Mouse (Mus musculus) hindbrain, embryonic 12.5 days (tissue): ENCODE measurements at regions not wholly inside any gene's neighbourhood (a gene's known extent, or its start where the extent isn't known, plus 50 kb on each side); places are given as distances from the start of the nearest gene placed in this dataset.

Source experiments
- ATAC-seq: fragments of 200-750 bp; cut with Nextera tagmentation; 2 replicates; pipeline ENCODE4 v1.8.0; 2017; ENCODE audit warnings: moderate TSS enrichment; ENCODE audit not compliant: low FRiP score
- H3K27ac ChIP-seq: fragments of 300-500 bp; sonication (generic); 2 replicates; pipeline ENCODE4 v1.5.1; 2016; ENCODE audit warnings: mild to moderate bottlenecking
- H3K27me3 ChIP-seq: fragments of 300-500 bp; sonication (generic); 2 replicates; pipeline ENCODE4 v1.6.1; 2016; ENCODE audit warnings: mild to moderate bottlenecking
- H3K36me3 ChIP-seq: fragments of 300-500 bp; sonication (generic); 2 replicates; pipeline ENCODE4 v1.6.1; 2016; ENCODE audit warnings: mild to moderate bottlenecking
- H3K4me1 ChIP-seq: fragments of 300-500 bp; sonication (generic); 2 replicates; pipeline ENCODE4 v1.6.1; 2016
- H3K4me2 ChIP-seq: fragments of 300-500 bp; sonication (generic); replicated peaks from 2 replicates; pipeline ENCODE4 v1.6.1; 2016; ENCODE audit warnings: mild to moderate bottlenecking
- H3K4me3 ChIP-seq: fragments of 300-500 bp; sonication (generic); 2 replicates; pipeline ENCODE4 v1.5.1; 2016; ENCODE audit warnings: mild to moderate bottlenecking
- H3K9ac ChIP-seq: fragments of 300-500 bp; sonication (generic); 2 replicates; pipeline ENCODE4 v1.6.1; 2016; ENCODE audit warnings: mild to moderate bottlenecking, moderate library complexity
- H3K9me3 ChIP-seq: fragments of 300-500 bp; sonication (generic); replicated peaks from 2 replicates; pipeline ENCODE4 v1.6.1; 2016; ENCODE audit warnings: mild to moderate bottlenecking
- WGBS: fragments of 180-500 bp; shearing (Covaris S2); methylation state at CpG from one replicate; pipeline ENCODE4 v1.1.7; 2016; 5-methylcytosine and 5-hydroxymethylcytosine counted together

DNA sequence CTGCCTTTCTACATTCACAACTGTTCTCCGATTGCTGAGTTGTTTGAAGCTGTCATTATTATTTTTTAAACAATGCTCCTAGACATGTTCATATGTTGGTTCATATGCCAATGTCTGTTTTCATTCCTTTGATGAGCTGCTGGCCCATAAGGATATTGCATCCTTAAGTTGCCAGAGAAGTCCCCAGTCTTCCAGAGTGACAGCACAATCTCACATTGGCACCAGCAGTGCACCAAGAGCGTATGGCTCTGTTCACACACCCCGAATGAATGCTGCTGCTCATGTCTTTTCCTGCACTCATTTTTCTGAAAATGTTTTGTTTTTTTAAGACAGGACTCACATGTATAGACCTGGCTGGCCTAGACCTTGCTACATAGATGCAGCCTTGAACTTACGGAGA is 124.4 kb upstream of the Ccnd2 start:
- H3K27ac ChIP-seq = no peak overlapping the region
- no peak for ATAC-seq
- no peak overlapping the region for H3K4me3 ChIP-seq
- H3K9ac ChIP-seq = no peak overlapping the region
- no peaks in the 10 kb centered on the region for H3K27me3 ChIP-seq
- H3K4me2 ChIP-seq = no peak overlapping the region
- H3K4me1 ChIP-seq = no peaks in the 10 kb centered on the region
- 0 out of 2 replicates have a peak, but pooled peaks cover 17% of the 10 kb centered on the region for H3K9me3 ChIP-seq
- no peaks in the 10 kb centered on the region for H3K36me3 ChIP-seq
- 94% methylated on average over 4 of the region's 4 CpGs for WGBS

DNA sequence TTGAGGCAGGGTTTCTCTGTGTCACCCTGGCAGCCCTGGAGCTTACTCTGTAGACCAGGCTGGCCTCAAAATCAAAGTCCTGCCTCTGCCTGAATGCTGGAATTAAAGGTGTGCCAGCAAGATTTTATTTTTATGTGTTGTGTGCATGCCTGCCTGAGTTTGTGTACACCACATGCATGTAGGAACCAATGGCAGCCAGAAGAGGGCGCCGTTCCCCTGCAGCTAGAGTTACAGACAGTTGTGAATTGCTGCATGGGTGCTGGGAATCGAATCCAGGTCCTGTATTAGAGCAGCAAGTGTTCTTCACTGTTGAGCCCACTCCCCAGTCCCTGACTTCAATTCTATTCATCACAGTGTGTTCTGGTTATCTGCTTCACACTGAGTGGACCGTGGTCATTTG is 126.4 kb upstream of the Ccnd2 start:
- Histone ChIP-seq H3K4me3 (no peak overlapping the region), H3K36me3 (no peaks in the 10 kb centered on the region), H3K27ac (no peak overlapping the region), H3K9ac (no peak overlapping the region), H3K27me3 (no peaks in the 10 kb centered on the region), H3K4me1 (no peaks in the 10 kb centered on the region), H3K9me3 (0 out of 2 replicates have a peak, but pooled peaks cover 11% of the 10 kb centered on the region), H3K4me2 (no peak overlapping the region)
- ATAC-seq = no peak
- 78% methylated on average over 4 of the region's 4 CpGs for WGBS

GRCm38 (mm10) chr6:127284226-127284625 is 132.2 kb upstream of the Ccnd2 start:
- Histone ChIP-seq H3K9ac (no peak overlapping the region), H3K4me3 (no peak overlapping the region), H3K27me3 (no peaks in the 10 kb centered on the region), H3K4me2 (no peak overlapping the region), H3K27ac (no peak overlapping the region), H3K4me1 (no peaks in the 10 kb centered on the region), H3K36me3 (no peaks in the 10 kb centered on the region), H3K9me3 (no peaks in the 10 kb centered on the region)
- 70% methylated on average over 6 of the region's 6 CpGs for WGBS
- ATAC-seq = no peak

GRCm38 (mm10) chr6:127286681-127287476 is 134.9 kb upstream of the Ccnd2 start:
- no peaks in the 10 kb centered on the region for H3K27me3 ChIP-seq
- H3K4me3 ChIP-seq = no peak overlapping the region
- H3K4me1 ChIP-seq = no peaks in the 10 kb centered on the region
- no peak overlapping the region for H3K4me2 ChIP-seq
- H3K27ac ChIP-seq = no peak overlapping the region
- no peak overlapping the region for H3K9ac ChIP-seq
- H3K36me3 ChIP-seq = no peaks in the 10 kb centered on the region
- H3K9me3 ChIP-seq = no peaks in the 10 kb centered on the region
- 69% methylated on average over 12 of the region's 12 CpGs for WGBS
- ATAC-seq = no peak

GRCm38 (mm10) chr6:127288946-127289345 is 137.0 kb upstream of the Ccnd2 start:
- Histone ChIP-seq H3K4me2 (no peak overlapping the region), H3K36me3 (no peaks in the 10 kb centered on the region), H3K4me3 (no peak overlapping the region), H3K27me3 (no peaks in the 10 kb centered on the region), H3K4me1 (no peaks in the 10 kb centered on the region), H3K27ac (no peak overlapping the region), H3K9ac (no peak overlapping the region), H3K9me3 (no peaks in the 10 kb centered on the region)
- WGBS = 79% methylated on average over 3 of the region's 3 CpGs
- no peak for ATAC-seq

- ATAC-seq = no peak
- WGBS = 51% methylated on average over 7 of the region's 7 CpGs
- no peak overlapping the region for H3K27ac ChIP-seq
- H3K9me3 ChIP-seq = no peaks in the 10 kb centered on the region
- no peak overlapping the region for H3K9ac ChIP-seq
- H3K4me2 ChIP-seq = no peak overlapping the region
- no peaks in the 10 kb centered on the region for H3K36me3 ChIP-seq
- no peak overlapping the region for H3K4me3 ChIP-seq
- H3K4me1 ChIP-seq = no peaks in the 10 kb centered on the region
- no peaks in the 10 kb centered on the region for H3K27me3 ChIP-seq
Observed at GRCm38 (mm10) chr6:127291937-127292336, 139.9 kb upstream of the Ccnd2 start.

DNA sequence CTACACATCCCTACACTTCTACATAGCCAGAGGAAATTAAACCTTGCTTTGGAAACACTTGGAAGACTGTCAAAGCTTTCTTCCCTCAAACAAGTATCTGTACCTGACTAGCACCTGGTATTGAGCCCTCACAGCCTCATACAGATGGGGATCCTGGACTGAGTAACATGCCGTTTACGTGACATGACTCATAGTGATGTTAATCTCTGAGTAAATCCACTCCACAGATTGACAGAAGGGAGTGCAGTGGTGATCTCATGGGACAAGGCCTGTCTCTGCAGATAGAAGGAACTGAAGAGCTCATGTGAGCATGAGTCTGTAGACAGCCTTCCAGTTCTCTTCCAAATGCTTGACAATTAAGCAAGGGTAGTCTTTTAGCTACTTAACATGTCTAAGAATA is 141.8 kb upstream of the Ccnd2 start:
- ATAC-seq = no peak
- H3K9ac ChIP-seq = no peak overlapping the region
- 91% methylated on average over 2 of the region's 2 CpGs for WGBS

GRCm38 (mm10) chr6:127298105-127298504 is 146.1 kb upstream of the Ccnd2 start:
- no peaks in the 10 kb centered on the region for H3K27me3 ChIP-seq
- no peak overlapping the region for H3K27ac ChIP-seq
- H3K36me3 ChIP-seq = no peaks in the 10 kb centered on the region
- ATAC-seq = no peak
- H3K4me1 ChIP-seq = no peaks in the 10 kb centered on the region
- H3K9me3 ChIP-seq = no peaks in the 10 kb centered on the region
- H3K9ac ChIP-seq = no peak overlapping the region
- no peak overlapping the region for H3K4me2 ChIP-seq
- 54% methylated on average over 7 of the region's 7 CpGs for WGBS
- H3K4me3 ChIP-seq = no peak overlapping the region

More for the DNA sequence above, 141.8 kb upstream of the Ccnd2 start:
- Histone ChIP-seq H3K27ac (no peak overlapping the region), H3K4me3 (no peak overlapping the region), H3K4me2 (no peak overlapping the region), H3K4me1 (no peaks in the 10 kb centered on the region), H3K27me3 (no peaks in the 10 kb centered on the region), H3K36me3 (no peaks in the 10 kb centered on the region), H3K9me3 (no peaks in the 10 kb centered on the region)

DNA sequence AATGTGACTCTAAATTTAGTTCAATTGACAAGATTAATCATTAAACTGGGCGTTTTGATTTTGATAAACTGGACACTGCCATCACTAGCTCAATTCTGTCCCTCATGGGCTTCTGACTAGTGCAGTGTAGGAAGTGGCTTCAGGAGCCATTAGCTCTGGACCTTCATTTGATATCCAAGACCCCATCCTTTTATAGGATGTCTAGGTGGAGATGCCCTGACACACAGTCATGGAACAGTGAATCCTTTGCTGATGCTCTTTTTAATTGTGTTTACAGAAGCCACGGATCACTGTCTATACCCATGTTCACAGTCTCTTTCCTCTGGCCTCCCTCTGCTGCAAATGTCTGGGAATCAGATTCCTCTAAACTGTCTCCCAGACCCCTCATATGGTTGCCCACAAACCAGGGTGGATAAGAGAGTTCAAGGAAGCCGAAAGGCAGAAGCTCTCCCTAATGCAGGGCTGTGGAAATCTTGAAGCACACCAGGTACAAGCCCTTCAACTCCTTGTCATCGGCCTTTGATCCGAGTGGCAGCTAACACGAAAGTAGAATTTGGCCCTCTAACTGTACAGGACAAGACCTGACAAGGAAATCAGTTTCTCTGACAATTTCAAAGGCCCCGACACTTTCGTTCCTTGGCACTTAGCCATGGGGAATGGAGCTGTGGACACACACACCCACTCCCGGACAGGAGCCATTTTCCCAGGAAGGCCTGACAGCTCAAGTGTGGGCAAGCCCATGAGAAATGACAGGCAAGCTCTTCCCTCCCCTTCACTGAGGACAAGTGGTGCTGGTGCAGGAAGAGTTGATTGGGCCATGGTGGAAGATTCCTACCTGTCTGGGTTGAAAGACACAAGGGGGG is 135.2 kb upstream of the Parp11 start:
- H3K9ac ChIP-seq = no peak overlapping the region
- H3K4me3 ChIP-seq = no peak overlapping the region
- no peaks in the 10 kb centered on the region for H3K36me3 ChIP-seq
- no peaks in the 10 kb centered on the region for H3K27me3 ChIP-seq
- ATAC-seq = no peak
- no peaks in the 10 kb centered on the region for H3K9me3 ChIP-seq
- 87% methylated on average over 9 of the region's 9 CpGs for WGBS
- no peak overlapping the region for H3K27ac ChIP-seq
- H3K4me2 ChIP-seq = no peak overlapping the region
- no peaks in the 10 kb centered on the region for H3K4me1 ChIP-seq

DNA sequence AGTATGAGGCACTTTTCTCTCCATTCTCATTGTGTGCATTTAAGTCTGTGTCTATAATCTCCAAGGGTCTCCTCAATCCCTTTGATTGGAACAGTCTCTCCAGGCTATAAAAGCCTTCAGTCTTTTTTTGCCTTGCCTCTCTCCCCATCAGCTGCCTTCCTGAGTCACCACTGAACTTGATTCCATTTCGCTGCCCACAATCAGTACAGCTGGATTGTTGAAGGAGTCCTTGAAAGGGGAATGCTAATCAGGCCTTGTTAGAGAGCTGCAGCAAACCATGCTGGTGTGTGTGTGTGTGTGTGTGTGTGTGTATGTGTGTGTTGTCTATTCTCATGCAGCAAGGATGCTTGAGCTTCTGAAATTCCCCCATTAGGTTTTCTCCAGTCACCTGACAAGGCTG is 129.3 kb upstream of the Parp11 start:
- Histone ChIP-seq H3K4me3 (no peak overlapping the region), H3K9ac (no peak overlapping the region), H3K27me3 (no peaks in the 10 kb centered on the region), H3K4me1 (peaks cover 4% of the 10 kb centered on the region; the same call in 1 of the 2 replicates), H3K36me3 (no peaks in the 10 kb centered on the region), H3K9me3 (no peaks in the 10 kb centered on the region), H3K27ac (no peak overlapping the region), H3K4me2 (no peak overlapping the region)
- no peak for ATAC-seq
- 33% methylated on average over 1 of the region's 1 CpGs for WGBS

DNA sequence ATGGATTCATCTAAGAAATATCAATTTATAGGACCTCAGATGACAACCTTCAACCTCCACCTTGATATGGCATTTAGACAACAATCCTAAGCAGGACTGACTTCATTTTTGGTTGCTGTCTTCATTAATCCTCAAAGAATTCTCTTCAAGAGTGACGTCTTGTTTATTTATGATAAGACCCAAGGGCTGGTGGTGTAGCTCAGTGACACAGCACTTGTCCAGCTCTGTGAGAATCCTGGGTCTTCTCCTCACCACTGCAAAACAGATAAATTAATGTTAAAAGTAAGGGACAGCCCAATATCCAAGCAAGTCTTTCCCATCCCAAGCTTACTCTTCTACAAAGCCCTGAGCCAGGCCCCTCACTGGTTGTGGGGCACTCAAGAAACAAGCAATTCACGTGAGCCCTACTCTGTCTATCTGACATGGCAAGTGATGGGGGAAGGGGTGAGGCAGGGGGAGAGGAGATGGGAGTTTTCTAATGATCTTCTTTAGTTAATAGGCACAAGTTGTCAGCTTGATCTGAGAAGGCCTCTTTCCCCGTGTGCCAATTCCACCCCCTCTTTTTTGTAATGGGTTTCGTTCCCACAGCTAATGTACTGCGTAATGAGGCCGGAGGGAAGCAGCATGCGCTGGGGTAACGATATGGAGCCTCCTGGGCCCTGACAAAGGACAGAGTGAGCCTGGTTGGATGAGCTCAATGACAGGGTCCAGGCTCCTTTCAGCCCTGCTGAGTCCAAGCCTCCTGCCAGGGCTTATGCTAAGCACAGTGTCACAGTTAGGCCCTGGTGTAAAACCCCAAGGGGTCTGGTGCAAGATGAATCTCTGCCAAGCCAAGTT is 127.7 kb upstream of the Parp11 start:
- Histone ChIP-seq H3K4me3 (no peak overlapping the region), H3K4me1 (peaks cover 4% of the 10 kb centered on the region; the same call in 1 of the 2 replicates), H3K27ac (no peak overlapping the region), H3K27me3 (no peaks in the 10 kb centered on the region), H3K4me2 (no peak overlapping the region), H3K9me3 (no peaks in the 10 kb centered on the region), H3K36me3 (no peaks in the 10 kb centered on the region), H3K9ac (no peak overlapping the region)
- 33% methylated on average over 8 of the region's 8 CpGs for WGBS
- ATAC-seq = peak; percentile 61; the same call in 1 of the 2 replicates

DNA sequence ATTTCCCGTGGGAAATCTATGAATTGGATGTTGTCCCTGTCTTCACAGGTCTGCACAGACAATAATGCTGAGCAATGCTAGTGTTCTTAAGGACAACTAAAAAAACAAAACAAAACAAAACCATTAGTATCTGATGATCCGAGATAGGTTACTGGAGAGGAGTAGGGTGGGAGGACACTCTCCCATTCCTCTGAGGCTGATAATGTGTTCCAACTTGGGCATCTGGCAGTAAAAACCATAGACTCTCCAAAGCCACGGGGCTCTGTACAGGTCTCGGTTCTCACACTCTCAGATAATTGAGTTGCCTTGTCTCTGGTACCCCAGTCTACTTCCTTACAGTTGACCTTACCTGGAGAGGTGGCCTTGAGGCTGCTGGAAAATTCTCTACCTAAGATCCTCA is 126.0 kb upstream of the Parp11 start:
- H3K27ac ChIP-seq = no peak overlapping the region
- H3K4me3 ChIP-seq = no peak overlapping the region
- no peak overlapping the region for H3K9ac ChIP-seq
- H3K4me1 ChIP-seq = peaks cover 7% of the 10 kb centered on the region
- H3K9me3 ChIP-seq = no peaks in the 10 kb centered on the region
- 84% methylated on average over 4 of the region's 4 CpGs for WGBS
- H3K36me3 ChIP-seq = no peaks in the 10 kb centered on the region
- H3K27me3 ChIP-seq = no peaks in the 10 kb centered on the region
- no peak for ATAC-seq
- no peak overlapping the region for H3K4me2 ChIP-seq
